Mouse (Mus musculus): ENCODE results near the gene Rnf144a. TPM values are rescaled to one million over a fixed set of nuclear protein-coding genes. Genes with fewer than 3 reads are reported as not detected.
"Not testable (repeated sequence)": the region's sequence is repeated elsewhere in the genome, so short reads cannot be mapped to it uniquely, and the experiment has no call there.

Gene Rnf144a
- total and polyA plus RNA-seq, 2 experiments from 2014 or later = 6.8 to 9.4 TPM

DNA sequence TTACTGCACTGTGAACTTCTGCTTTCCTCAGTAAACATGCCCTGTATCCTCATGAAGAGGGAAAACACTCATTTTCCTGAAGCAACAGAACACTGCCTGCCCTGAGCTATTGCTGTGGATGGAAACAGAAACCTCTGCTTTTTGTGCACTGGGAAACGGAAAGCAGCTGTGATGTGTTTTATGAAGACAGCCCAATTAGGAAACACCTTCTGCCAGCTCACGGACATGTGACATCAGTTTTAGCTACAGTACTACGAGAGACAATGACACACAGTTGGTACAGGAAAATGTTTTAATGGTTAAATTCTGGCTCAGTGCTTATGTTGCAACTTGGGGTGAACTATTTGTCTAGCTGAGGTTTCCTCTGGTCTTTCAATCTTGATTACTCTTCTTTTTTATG lies 24.3 kb upstream of the Rnf144a start:
- H3K27me3 ChIP-seq (ENCODE audit: control insufficient read depth, insufficient read depth, low read length) = no peaks in the 10 kb centered on the region
- ATAC-seq (ENCODE audit: insufficient read depth, low read depth) (no peak), DNase-seq (ENCODE audit: low spot score) (no peak)
- no peaks in the 10 kb centered on the region for H3K36me3 ChIP-seq (replicated peaks; ENCODE audit: control insufficient read depth, insufficient read depth, low read length)
- no peak overlapping the region for H3K4me2 ChIP-seq (ENCODE audit: low read depth, low read length)
- H3K9ac ChIP-seq (replicated peaks; ENCODE audit: low read depth, low read length) = no peak overlapping the region
- H3K4me3 ChIP-seq (ENCODE audit: low read depth, low read length) = no peak overlapping the region
- H3K27ac ChIP-seq (ENCODE audit: low read depth) = no peak overlapping the region
- WGBS = 55% methylated on average over 3 of the region's 3 CpGs
- H3K9me3 ChIP-seq (replicated peaks; ENCODE audit: control insufficient read depth, low read length) = no peaks in the 10 kb centered on the region
- TF ChIP-seq EP300 (IDR thresholded peaks at IDR 0.05; ENCODE audit: low read depth) (no peak), CTCF (IDR thresholded peaks at IDR 0.05; ENCODE audit: low read depth) (no peak)
- no peaks in the 10 kb centered on the region; the same call in 1 of the 2 replicates for H3K4me1 ChIP-seq (ENCODE audit: control insufficient read depth, insufficient read depth)

DNA sequence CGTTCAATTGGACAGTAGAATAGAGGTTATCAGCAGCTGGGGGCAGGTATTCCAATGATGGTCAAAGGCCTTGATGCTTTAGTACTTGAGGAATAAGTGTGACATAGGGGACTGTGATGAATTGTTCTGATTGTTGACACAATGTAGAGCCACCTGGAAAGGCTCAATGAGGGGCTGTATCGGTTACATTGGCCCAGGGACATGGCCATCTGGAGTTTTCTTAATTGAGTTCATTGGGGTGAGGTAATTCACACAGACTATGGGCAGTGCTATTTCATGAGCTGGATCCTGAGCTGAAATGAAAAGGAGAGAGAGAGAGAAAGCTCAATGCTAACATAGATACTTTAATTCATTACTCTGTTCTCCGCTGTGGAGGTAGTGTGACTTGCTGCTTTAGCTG lies 22.9 kb upstream of the Rnf144a start:
- no peaks in the 10 kb centered on the region for H3K9me3 ChIP-seq (replicated peaks; ENCODE audit: control insufficient read depth, low read length)
- no peaks in the 10 kb centered on the region for H3K36me3 ChIP-seq (replicated peaks; ENCODE audit: control insufficient read depth, insufficient read depth, low read length)
- no peak for DNase-seq (ENCODE audit: low spot score)
- 69% methylated on average over 3 of the region's 3 CpGs for WGBS
- H3K27me3 ChIP-seq (ENCODE audit: control insufficient read depth, insufficient read depth, low read length) = no peaks in the 10 kb centered on the region
- TF ChIP-seq CTCF (IDR thresholded peaks at IDR 0.05; ENCODE audit: low read depth) = no peak
- no peak for TF ChIP-seq EP300 (IDR thresholded peaks at IDR 0.05; ENCODE audit: low read depth)
- H3K27ac ChIP-seq (ENCODE audit: low read depth) = no peak overlapping the region
- no peak for ATAC-seq (ENCODE audit: insufficient read depth, low read depth)
- no peak overlapping the region for H3K4me3 ChIP-seq (ENCODE audit: low read depth, low read length)
- no peaks in the 10 kb centered on the region; the same call in 1 of the 2 replicates for H3K4me1 ChIP-seq (ENCODE audit: control insufficient read depth, insufficient read depth)
- no peak overlapping the region for H3K4me2 ChIP-seq (ENCODE audit: low read depth, low read length)
- H3K9ac ChIP-seq (replicated peaks; ENCODE audit: low read depth, low read length) = no peak overlapping the region

DNA sequence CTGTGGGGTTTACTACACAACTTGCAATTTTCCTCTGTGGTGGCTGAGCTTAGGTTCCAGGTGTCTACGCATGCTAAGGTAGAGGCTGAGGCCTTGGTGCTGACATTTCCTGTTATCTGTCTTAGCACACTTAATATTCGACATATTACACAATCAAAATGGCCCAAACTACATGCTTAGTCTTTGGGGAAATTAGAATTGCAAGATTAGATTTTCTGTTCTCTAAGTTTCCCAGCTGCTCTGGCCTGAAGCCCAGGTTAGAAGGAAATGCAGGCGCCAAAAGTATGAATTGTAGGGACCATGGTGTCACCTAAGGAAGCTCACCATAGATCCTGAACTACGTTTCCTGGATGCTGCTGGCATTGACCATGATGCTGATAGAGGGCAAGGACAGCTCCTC lies 21.3 kb upstream of the Rnf144a start:
- H3K4me1 ChIP-seq (ENCODE audit: control insufficient read depth, insufficient read depth) = no peaks in the 10 kb centered on the region
- TF ChIP-seq CTCF (IDR thresholded peaks at IDR 0.05; ENCODE audit: low read depth) (no peak), EP300 (IDR thresholded peaks at IDR 0.05; ENCODE audit: low read depth) (no peak)
- H3K27me3 ChIP-seq (ENCODE audit: control insufficient read depth, insufficient read depth, low read length) = no peaks in the 10 kb centered on the region
- DNase-seq (ENCODE audit: low spot score) (no peak), ATAC-seq (ENCODE audit: insufficient read depth, low read depth) (no peak)
- no peaks in the 10 kb centered on the region for H3K36me3 ChIP-seq (replicated peaks; ENCODE audit: control insufficient read depth, insufficient read depth, low read length)
- no peak overlapping the region for H3K27ac ChIP-seq (ENCODE audit: low read depth)
- WGBS = 50% methylated on average over 4 of the region's 4 CpGs
- H3K4me3 ChIP-seq (ENCODE audit: low read depth, low read length) = no peak overlapping the region
- no peak overlapping the region for H3K9ac ChIP-seq (replicated peaks; ENCODE audit: low read depth, low read length)
- no peaks in the 10 kb centered on the region for H3K9me3 ChIP-seq (replicated peaks; ENCODE audit: control insufficient read depth, low read length)
- H3K4me2 ChIP-seq (ENCODE audit: low read depth, low read length) = no peak overlapping the region

DNA sequence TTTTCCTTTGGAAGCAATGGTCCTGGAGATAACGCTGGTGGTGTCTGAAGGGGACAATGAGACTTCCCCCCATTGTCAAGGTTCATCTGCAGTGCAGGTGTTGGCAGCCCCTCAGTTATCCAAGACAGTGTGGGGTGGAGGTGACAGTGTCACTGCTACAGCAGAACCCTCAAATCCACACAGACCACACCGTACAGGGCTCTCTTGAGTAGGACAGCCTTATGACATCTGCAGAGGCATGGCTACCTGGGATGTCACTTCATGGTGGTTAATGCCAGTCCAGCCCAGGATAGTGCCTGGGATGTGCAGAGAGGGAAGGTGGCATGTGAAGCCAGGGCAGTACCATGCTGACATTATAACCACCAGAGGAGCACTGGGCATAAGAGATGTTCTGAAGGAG lies 13.7 kb upstream of the Rnf144a start:
- H3K4me1 ChIP-seq (ENCODE audit: control insufficient read depth, insufficient read depth); H3K9me3 ChIP-seq (replicated peaks; ENCODE audit: control insufficient read depth, low read length); H3K27ac ChIP-seq (ENCODE audit: low read depth); DNase-seq (ENCODE audit: low spot score); H3K4me3 ChIP-seq (ENCODE audit: low read depth, low read length); ATAC-seq (ENCODE audit: insufficient read depth, low read depth); H3K9ac ChIP-seq (replicated peaks; ENCODE audit: low read depth, low read length); H3K27me3 ChIP-seq (ENCODE audit: control insufficient read depth, insufficient read depth, low read length); H3K4me2 ChIP-seq (ENCODE audit: low read depth, low read length); H3K36me3 ChIP-seq (replicated peaks; ENCODE audit: control insufficient read depth, insufficient read depth, low read length): not testable (repeated sequence)
- WGBS = 74% methylated on average over 2 of the region's 2 CpGs

DNA sequence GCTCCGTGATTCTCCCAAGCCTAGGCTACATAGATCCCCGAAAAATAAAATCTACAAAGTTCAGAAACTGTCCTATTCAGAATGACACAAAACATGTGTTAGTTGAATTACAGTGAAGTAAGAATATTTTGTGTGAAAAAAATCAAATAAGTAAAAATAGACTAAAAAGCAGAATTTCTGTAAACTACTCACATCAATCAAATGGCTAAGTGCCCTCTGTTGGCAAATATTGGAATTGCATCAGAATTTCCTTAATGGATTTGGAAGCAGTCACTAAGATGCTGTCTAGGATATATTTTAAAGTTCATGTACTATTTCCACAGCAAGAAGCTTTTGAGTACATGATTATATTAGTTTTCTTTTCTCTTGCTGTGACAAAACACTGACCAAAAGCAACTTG lies 9.8 kb upstream of the Rnf144a start:
- WGBS = 94% methylated on average over 2 of the region's 2 CpGs
- 0 out of 2 replicates have a peak, but pooled peaks cover 3% of the 10 kb centered on the region for H3K27me3 ChIP-seq (ENCODE audit: control insufficient read depth, insufficient read depth, low read length)
- H3K36me3 ChIP-seq (replicated peaks; ENCODE audit: control insufficient read depth, insufficient read depth, low read length) = no peaks in the 10 kb centered on the region
- H3K4me2 ChIP-seq (ENCODE audit: low read depth, low read length) = no peak overlapping the region
- ATAC-seq (ENCODE audit: insufficient read depth, low read depth) (no peak), DNase-seq (ENCODE audit: low spot score) (no peak)
- no peak overlapping the region for H3K4me3 ChIP-seq (ENCODE audit: low read depth, low read length)
- TF ChIP-seq CTCF (IDR thresholded peaks at IDR 0.05; ENCODE audit: low read depth) = peak; percentile 57
- no peak for TF ChIP-seq EP300 (IDR thresholded peaks at IDR 0.05; ENCODE audit: low read depth)
- H3K9me3 ChIP-seq (replicated peaks; ENCODE audit: control insufficient read depth, low read length) = no peaks in the 10 kb centered on the region
- no peak overlapping the region for H3K9ac ChIP-seq (replicated peaks; ENCODE audit: low read depth, low read length)
- H3K27ac ChIP-seq (ENCODE audit: low read depth) = no peak overlapping the region
- H3K4me1 ChIP-seq (ENCODE audit: control insufficient read depth, insufficient read depth) = no peaks in the 10 kb centered on the region

DNA sequence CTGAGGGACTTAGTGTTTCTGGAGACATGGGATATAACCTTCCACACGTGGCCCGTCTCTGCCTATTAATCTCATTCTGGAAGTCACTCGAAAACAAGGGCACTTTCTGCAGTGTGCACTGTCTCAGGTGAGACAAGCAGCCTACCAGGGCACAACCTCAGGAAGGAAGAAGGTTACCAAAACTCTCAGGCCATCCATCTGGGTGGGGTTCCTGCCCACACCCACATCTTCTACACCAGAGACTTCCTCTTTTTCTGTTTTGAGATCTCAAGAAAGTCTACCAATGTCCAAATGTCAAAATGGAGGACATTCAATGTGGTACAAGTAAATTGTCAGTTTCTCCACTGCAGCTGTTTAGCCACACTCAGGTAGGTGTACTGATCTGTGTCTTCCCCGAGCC lies 3.3 kb upstream of the Rnf144a start:
- no peak for DNase-seq (ENCODE audit: low spot score)
- no peaks in the 10 kb centered on the region for H3K9me3 ChIP-seq (replicated peaks; ENCODE audit: control insufficient read depth, low read length)
- H3K4me1 ChIP-seq (ENCODE audit: control insufficient read depth, insufficient read depth) = no peaks in the 10 kb centered on the region
- no peak overlapping the region for H3K4me2 ChIP-seq (ENCODE audit: low read depth, low read length)
- H3K27ac ChIP-seq (ENCODE audit: low read depth) = no peak overlapping the region
- peaks cover 11% of the 10 kb centered on the region; the same call in 1 of the 2 replicates for H3K27me3 ChIP-seq (ENCODE audit: control insufficient read depth, insufficient read depth, low read length)
- no peak for ATAC-seq (ENCODE audit: insufficient read depth, low read depth)
- WGBS = 69% methylated on average over 4 of the region's 4 CpGs
- no peak overlapping the region for H3K4me3 ChIP-seq (ENCODE audit: low read depth, low read length)
- H3K36me3 ChIP-seq (replicated peaks; ENCODE audit: control insufficient read depth, insufficient read depth, low read length) = no peaks in the 10 kb centered on the region
- H3K9ac ChIP-seq (replicated peaks; ENCODE audit: low read depth, low read length) = no peak overlapping the region
- TF ChIP-seq EP300 (IDR thresholded peaks at IDR 0.05; ENCODE audit: low read depth) = no peak
- no peak for TF ChIP-seq CTCF (IDR thresholded peaks at IDR 0.05; ENCODE audit: low read depth)
